Mouse (Mus musculus) liver, postnatal 0 days (tissue): ENCODE measurements at regions not wholly inside any gene's neighbourhood (a gene's known extent, or its start where the extent isn't known, plus 50 kb on each side); places are given as distances from the start of the nearest gene placed in this dataset.

Source experiments
- CTCF ChIP-seq: sonication (generic); IDR thresholded peaks from 2 replicates; pipeline ENCODE4 v1.5.1; 2016; ENCODE audit warnings: antibody characterized with exemption, low read depth
- EP300 ChIP-seq: IDR thresholded peaks from 2 replicates; pipeline ENCODE4 v1.6.1; 2016; ENCODE audit warnings: antibody characterized with exemption, low read depth, mild to moderate bottlenecking

DNA sequence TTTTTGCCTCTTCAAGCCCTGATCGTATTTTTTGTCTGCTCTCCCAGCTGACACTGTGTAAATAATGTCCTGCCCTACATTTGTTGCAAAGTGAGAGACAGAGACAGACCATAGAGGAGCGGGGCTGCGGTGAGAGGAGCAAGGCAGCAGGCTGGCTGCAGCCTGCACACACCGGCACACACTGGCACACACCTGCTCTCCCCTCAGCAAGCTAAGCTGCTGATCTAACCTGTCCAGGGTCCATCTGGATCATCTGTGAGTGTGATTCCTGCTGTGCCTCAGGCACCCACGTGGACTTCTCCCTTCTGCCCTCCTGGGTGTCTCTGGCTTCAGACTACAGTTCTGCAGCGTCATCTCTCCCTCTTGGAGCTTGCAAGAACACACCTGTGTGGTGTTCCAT lies 50.4 kb upstream of the Epcam start:
- no peak for TF ChIP-seq CTCF
- TF ChIP-seq EP300, result no peak
